ENCODE assay signal across 15 mouse cellular contexts in genomic region chr14:122344272-122345224, GRCm38 (mm10).
DNase-seq lines count a peak whose midpoint lies in the region; ATAC-seq lines count a peak whose summit lies in the region.
"Had no signal": no experiment of that assay in that cellular context is flagged by ENCODE, and none has a peak within 500 bp of the region (broad histone marks: within the 10 kb centered on the region; RNA-seq: fewer than 3 reads in every experiment).

No protein-coding gene starts in this region.

- H3K27ac ChIP-seq in forebrain, embryonic 11.5 days (ENCODE audit: low read depth, low read length): no peak overlapping the region
- H3K27ac ChIP-seq in forebrain, embryonic 16.5 days (ENCODE audit: low read length): no peak overlapping the region
- H3K27ac ChIP-seq in midbrain, embryonic 15.5 days: no peak overlapping the region
- H3K27ac ChIP-seq: embryonic facial prominence, embryonic 15.5 days; limb, embryonic 10.5 days; liver, embryonic 13.5 days had no signal

- intact Hi-C loops in left cerebral cortex, postnatal 4 days (cut with DNase I): no loop called here
- intact Hi-C loops in left cerebral cortex, postnatal 10 days (cut with DNase I): no loop called here

- no peak overlapping the region for H3K9ac ChIP-seq in forebrain, embryonic 11.5 days (ENCODE audit: low read length)
- H3K9ac ChIP-seq in forebrain, embryonic 16.5 days (replicated peaks; ENCODE audit: low read depth, low read length): no peak overlapping the region
- H3K9ac ChIP-seq in midbrain, embryonic 15.5 days: no peak overlapping the region
- H3K9ac ChIP-seq: embryonic facial prominence, embryonic 15.5 days; liver, embryonic 13.5 days had no signal

- no peak overlapping the region for H3K4me3 ChIP-seq in forebrain, embryonic 11.5 days (ENCODE audit: low read depth, low read length)
- H3K4me3 ChIP-seq in forebrain, embryonic 16.5 days (replicated peaks; ENCODE audit: low read length): no peak overlapping the region
- H3K4me3 ChIP-seq in midbrain, embryonic 15.5 days: no peak overlapping the region
- H3K4me3 ChIP-seq: embryonic facial prominence, embryonic 15.5 days; limb, embryonic 10.5 days; liver, embryonic 13.5 days had no signal

- no peaks in the 10 kb centered on the region for H3K9me3 ChIP-seq in forebrain, embryonic 11.5 days (ENCODE audit: control insufficient read depth, low read length)
- H3K9me3 ChIP-seq in forebrain, embryonic 16.5 days (ENCODE audit: control insufficient read depth, low read length): no peaks in the 10 kb centered on the region
- H3K9me3 ChIP-seq in midbrain, embryonic 15.5 days: no peaks in the 10 kb centered on the region
- H3K9me3 ChIP-seq: embryonic facial prominence, embryonic 15.5 days; limb, embryonic 10.5 days; liver, embryonic 13.5 days had no signal

- no peaks in the 10 kb centered on the region for H3K27me3 ChIP-seq in forebrain, embryonic 11.5 days (ENCODE audit: control insufficient read depth, insufficient read depth, low read length)
- H3K27me3 ChIP-seq in forebrain, embryonic 16.5 days (replicated peaks; ENCODE audit: control insufficient read depth, insufficient read depth, low read length): no peaks in the 10 kb centered on the region
- no peaks in the 10 kb centered on the region for H3K27me3 ChIP-seq in midbrain, embryonic 15.5 days (replicated peaks)
- H3K27me3 ChIP-seq: embryonic facial prominence, embryonic 15.5 days; liver, embryonic 13.5 days had no signal

- DNase-seq in left cerebral cortex, postnatal 4 days: peak; percentile 76
- DNase-seq in left cerebral cortex, postnatal 10 days (ENCODE audit: extremely low spot score in 1 of 2, low spot score in 2 of 2): no peak
- DNase-seq in forebrain, embryonic 11.5 days (ENCODE audit: low spot score): no peak
- DNase-seq in heart, adult 18-20 months: no peak
- no peak for DNase-seq in gastrocnemius, postnatal 25 days
- DNase-seq: kidney, adult 9 months; liver, embryonic 13.5 days; right cerebral cortex, postnatal 4 days; thymus, adult 2 months had no signal

- H3K4me2 ChIP-seq in forebrain, embryonic 11.5 days (ENCODE audit: low read depth, low read length, severe bottlenecking): no peak overlapping the region
- H3K4me2 ChIP-seq in forebrain, embryonic 16.5 days (ENCODE audit: low read length): peak overlapping the region; percentile 12; the same call in 1 of the 2 replicates
- peak overlapping the region; percentile 8; the same call in 1 of the 2 replicates for H3K4me2 ChIP-seq in midbrain, embryonic 15.5 days
- H3K4me2 ChIP-seq: embryonic facial prominence, embryonic 15.5 days; liver, embryonic 13.5 days had no signal

- 59% methylated on average over 18 of the region's 18 CpGs for WGBS in forebrain, embryonic 11.5 days
- 32% methylated on average over 18 of the region's 18 CpGs for WGBS in forebrain, embryonic 16.5 days
- WGBS in midbrain, embryonic 15.5 days: 49% methylated on average over 18 of the region's 18 CpGs

- ATAC-seq in forebrain, embryonic 11.5 days (replicated peaks; ENCODE audit: low FRiP score): peak; percentile 73
- ATAC-seq in forebrain, embryonic 16.5 days: peak; percentile 64
- 0 out of 2 replicates have a peak, but pooled peaks have one; percentile 66 for ATAC-seq in midbrain, embryonic 15.5 days (replicated peaks)
- ATAC-seq: activated CD4-positive, CD25-positive, alpha-beta regulatory T cell, adult 4 months; lung, postnatal 0 days had no signal

- H3K4me1 ChIP-seq in forebrain, embryonic 11.5 days (replicated peaks; ENCODE audit: control insufficient read depth, insufficient read depth, low read length): peaks cover 3% of the 10 kb centered on the region; the same call in 1 of the 2 replicates
- peaks cover 24% of the 10 kb centered on the region for H3K4me1 ChIP-seq in forebrain, embryonic 16.5 days (replicated peaks; ENCODE audit: control insufficient read depth, insufficient read depth, low read length)
- H3K4me1 ChIP-seq in midbrain, embryonic 15.5 days: peaks cover 8% of the 10 kb centered on the region; the same call in 1 of the 2 replicates
- H3K4me1 ChIP-seq: embryonic facial prominence, embryonic 15.5 days; liver, embryonic 13.5 days had no signal

- no peaks in the 10 kb centered on the region for H3K36me3 ChIP-seq in forebrain, embryonic 11.5 days (ENCODE audit: control insufficient read depth, insufficient read depth, low read length)
- no peaks in the 10 kb centered on the region for H3K36me3 ChIP-seq in forebrain, embryonic 16.5 days (ENCODE audit: control insufficient read depth, insufficient read depth)
- H3K36me3 ChIP-seq in midbrain, embryonic 15.5 days (replicated peaks): no peaks in the 10 kb centered on the region
- H3K36me3 ChIP-seq: embryonic facial prominence, embryonic 15.5 days; limb, embryonic 10.5 days; liver, embryonic 13.5 days had no signal
